Mouse (Mus musculus): ENCODE measurements around the gene Enpp4. TPM values are rescaled to one million over a fixed set of nuclear protein-coding genes. Genes with fewer than 3 reads are reported as not detected.

Gene Enpp4
- total and polyA plus RNA-seq, 3 experiments, result 1.5 to 12.9 (median 10.2) TPM

GRCm38 (mm10) chr17:44091512-44091911 is 14.1 kb downstream of the Enpp4 start:
- no peak for DNase-seq

GRCm38 (mm10) chr17:44090916-44091315 is 14.7 kb downstream of the Enpp4 start:
- DNase-seq, result no peak

- DNase-seq, result no peak
Measured at GRCm38 (mm10) chr17:44088226-44088625, 17.4 kb downstream of the Enpp4 start.

- no peak for DNase-seq
Measured at GRCm38 (mm10) chr17:44083156-44083555, 22.5 kb downstream of the Enpp4 start.

- DNase-seq, result peak; percentile 91
Measured at GRCm38 (mm10) chr17:44078631-44079350, 26.8 kb downstream of the Enpp4 start, which contains the start of gene Enpp5. TSS of gene Enpp5 (plus strand) at chr17:44078813.

- no peak for DNase-seq
Measured at GRCm38 (mm10) chr17:44077843-44078160, 27.8 kb downstream of the Enpp4 start.

GRCm38 (mm10) chr17:44077146-44077842 is 28.3 kb downstream of the Enpp4 start:
- DNase-seq, result peak; percentile 24

- DNase-seq, result peak; percentile 19
Measured at GRCm38 (mm10) chr17:44076051-44076680, 29.4 kb downstream of the Enpp4 start.

- no peak for DNase-seq
Measured at GRCm38 (mm10) chr17:44075601-44076000, 30.0 kb downstream of the Enpp4 start.

- no peak for DNase-seq
Measured at GRCm38 (mm10) chr17:44071680-44072079, 33.9 kb downstream of the Enpp4 start.

GRCm38 (mm10) chr17:44068876-44069275 is 36.7 kb downstream of the Enpp4 start:
- DNase-seq, result no peak

- DNase-seq, result no peak
Measured at GRCm38 (mm10) chr17:44061289-44061890, 44.2 kb downstream of the Enpp4 start.

- no peak for DNase-seq
Measured at GRCm38 (mm10) chr17:44060781-44061180, 44.8 kb downstream of the Enpp4 start.

- DNase-seq, result no peak
Measured at GRCm38 (mm10) chr17:44058145-44058544, 47.5 kb downstream of the Enpp4 start.

- no peak for DNase-seq
Measured at GRCm38 (mm10) chr17:44057123-44057522, 48.5 kb downstream of the Enpp4 start.

GRCm38 (mm10) chr17:44053427-44053826 is 52.2 kb downstream of the Enpp4 start:
- no peak for DNase-seq

Other genes starting within 250 kb of the Enpp4 start
- gene Enpp5, start 27.0 kb downstream of the Enpp4 start, total RNA-seq (2021), result 10 to 100 TPM; 59.2 to 63.9 TPM
- gene Enpp5, start 27.0 kb downstream of the Enpp4 start, polyA plus RNA-seq (2012; rRNA removed), result 8.6 and 9.2 TPM in 2 replicates
- gene Clic5, start 82.8 kb upstream of the Enpp4 start, total RNA-seq (2021), result 10 to 100 TPM; 18.6 to 25.3 TPM
- gene Clic5, start 82.8 kb upstream of the Enpp4 start, polyA plus RNA-seq (2012; rRNA removed), result 1.3 and 1.5 TPM in 2 replicates